Mouse (Mus musculus): Measurements from ENCODE around the gene Cyp2b10. TPM values are rescaled to one million over a fixed set of nuclear protein-coding genes. Genes with fewer than 3 reads are reported as not detected.
A peak's percentile ranks its signal among the peaks of the same experiment; 100 is the strongest.

Cyp2b10 gene
- not detected in 2 replicates for polyA plus RNA-seq (2014; fragmentation: Nextera tagmentation; extraction: Ambion mirVana)

DNA sequence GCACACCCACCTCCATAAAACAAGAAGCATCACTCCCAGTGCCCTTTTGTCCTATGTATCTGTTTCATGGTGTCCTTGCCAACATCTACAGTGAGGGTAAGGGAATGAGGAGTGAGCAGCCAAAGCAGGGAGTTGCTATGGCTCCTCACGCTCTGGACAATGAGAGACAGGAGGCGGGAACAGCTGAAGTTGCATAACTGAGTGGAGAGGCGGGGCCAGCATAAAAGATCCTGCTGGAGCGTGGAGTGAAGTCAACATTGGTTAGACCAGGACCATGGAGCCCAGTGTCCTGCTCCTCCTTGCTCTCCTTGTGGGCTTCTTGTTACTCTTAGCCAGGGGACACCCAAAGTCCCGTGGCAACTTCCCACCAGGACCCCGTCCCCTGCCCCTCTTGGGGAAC lies at the start of gene Cyp2b10:
Gene Cyp2b10 (plus strand): TSS at position 210 of the 400 bp plus-strand sequence.
- WGBS: 72% methylated on average over 6 of the region's 6 CpGs
- Histone ChIP-seq H3K36me3 (ENCODE audit: control insufficient read depth, insufficient read depth, low read length) (no peaks in the 10 kb centered on the region), H3K4me2 (ENCODE audit: low read length) (no peak within 1 kb of the TSS), H3K9ac (ENCODE audit: low read length) (no peak within 1 kb of the TSS), H3K27me3 (replicated peaks; ENCODE audit: control insufficient read depth, insufficient read depth, low read length) (no peaks in the 10 kb centered on the region), H3K27ac (ENCODE audit: low read depth, low read length) (no peak within 1 kb of the TSS), H3K4me3 (ENCODE audit: low read depth, low read length) (no peak within 1 kb of the TSS), H3K4me1 (ENCODE audit: control insufficient read depth, insufficient read depth, low read length) (no peaks in the 10 kb centered on the region), H3K9me3 (replicated peaks; ENCODE audit: control insufficient read depth, low read length) (no peaks in the 10 kb centered on the region)
- DNase-seq (ENCODE audit: low spot score) (no peak), ATAC-seq (no peak)

DNA sequence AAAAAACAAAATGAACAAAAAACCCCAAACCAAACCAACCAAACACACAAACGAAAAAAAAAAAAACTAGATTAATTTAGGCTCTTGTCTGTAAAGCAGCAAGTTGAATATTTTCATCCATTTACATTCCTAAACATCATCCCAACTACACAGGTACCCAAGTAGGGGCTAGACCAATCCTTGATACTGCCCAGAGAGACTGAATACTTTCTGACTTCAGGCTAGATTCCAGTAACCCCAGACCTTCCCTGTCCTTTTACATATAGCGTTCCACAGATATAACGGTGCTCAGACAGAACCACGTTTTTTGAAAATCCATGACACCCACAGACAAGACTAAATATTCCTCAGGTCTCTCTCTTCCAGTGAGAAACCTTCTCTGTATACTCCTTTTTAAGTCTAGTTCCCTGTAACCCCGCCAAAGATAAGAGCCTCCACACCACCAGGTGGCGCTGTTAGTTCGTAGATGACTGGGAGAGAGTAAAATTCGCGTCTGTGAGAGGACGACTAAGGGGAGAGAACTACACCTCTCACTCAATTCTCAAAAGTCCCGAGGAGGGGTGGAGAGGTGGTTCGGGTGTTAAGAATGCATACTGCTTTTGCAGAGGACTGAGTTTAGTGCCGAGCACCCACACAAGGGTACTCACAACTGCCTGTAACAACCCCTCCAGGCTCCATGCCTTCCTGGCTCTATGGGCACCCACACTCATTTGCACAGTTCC lies 49.5 kb upstream of the Cyp2b10 start:
- Histone ChIP-seq H3K4me1 (ENCODE audit: control insufficient read depth, insufficient read depth, low read length) (no peaks in the 10 kb centered on the region), H3K27ac (ENCODE audit: low read depth, low read length) (no peak overlapping the region), H3K4me3 (ENCODE audit: low read depth, low read length) (peak overlapping the region; percentile 35), H3K36me3 (ENCODE audit: control insufficient read depth, insufficient read depth, low read length) (no peaks in the 10 kb centered on the region), H3K9ac (ENCODE audit: low read length) (peak overlapping the region; percentile 55), H3K9me3 (replicated peaks; ENCODE audit: control insufficient read depth, low read length) (no peaks in the 10 kb centered on the region), H3K4me2 (ENCODE audit: low read length) (peak overlapping the region; percentile 49), H3K27me3 (replicated peaks; ENCODE audit: control insufficient read depth, insufficient read depth, low read length) (no peaks in the 10 kb centered on the region)
- 9% methylated on average over 13 of the region's 13 CpGs for WGBS
- peak; percentile 92 for DNase-seq (ENCODE audit: low spot score)
- peak; percentile 85 for ATAC-seq

DNA sequence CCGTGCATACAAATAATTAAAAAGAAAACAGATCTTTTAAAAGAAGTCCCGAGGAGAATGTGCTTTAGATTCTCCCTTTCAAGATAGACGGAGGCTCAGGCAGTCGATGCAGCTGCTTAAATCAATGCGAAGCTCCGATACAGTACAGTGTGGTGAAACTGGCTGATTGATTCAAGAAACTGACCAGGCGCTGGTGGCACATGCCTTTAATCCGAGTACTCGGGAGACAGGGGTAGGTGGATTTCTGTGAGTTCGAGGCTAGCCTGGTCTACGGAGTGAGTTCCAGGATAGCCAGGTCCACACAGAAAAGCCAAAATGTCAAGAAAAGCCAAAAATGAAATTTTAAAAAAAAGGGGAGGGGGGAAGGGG lies 49.0 kb upstream of the Cyp2b10 start:
- Histone ChIP-seq H3K27me3 (replicated peaks; ENCODE audit: control insufficient read depth, insufficient read depth, low read length) (no peaks in the 10 kb centered on the region), H3K36me3 (ENCODE audit: control insufficient read depth, insufficient read depth, low read length) (no peaks in the 10 kb centered on the region), H3K4me2 (ENCODE audit: low read length) (peak overlapping the region; percentile 49), H3K27ac (ENCODE audit: low read depth, low read length) (no peak overlapping the region), H3K9ac (ENCODE audit: low read length) (peak overlapping the region; percentile 55), H3K9me3 (replicated peaks; ENCODE audit: control insufficient read depth, low read length) (no peaks in the 10 kb centered on the region), H3K4me3 (ENCODE audit: low read depth, low read length) (peak overlapping the region; percentile 35), H3K4me1 (ENCODE audit: control insufficient read depth, insufficient read depth, low read length) (no peaks in the 10 kb centered on the region)
- DNase-seq (ENCODE audit: low spot score) (peak; percentile 22), ATAC-seq (peak; percentile 48)
- 29% methylated on average over 11 of the region's 11 CpGs for WGBS

DNA sequence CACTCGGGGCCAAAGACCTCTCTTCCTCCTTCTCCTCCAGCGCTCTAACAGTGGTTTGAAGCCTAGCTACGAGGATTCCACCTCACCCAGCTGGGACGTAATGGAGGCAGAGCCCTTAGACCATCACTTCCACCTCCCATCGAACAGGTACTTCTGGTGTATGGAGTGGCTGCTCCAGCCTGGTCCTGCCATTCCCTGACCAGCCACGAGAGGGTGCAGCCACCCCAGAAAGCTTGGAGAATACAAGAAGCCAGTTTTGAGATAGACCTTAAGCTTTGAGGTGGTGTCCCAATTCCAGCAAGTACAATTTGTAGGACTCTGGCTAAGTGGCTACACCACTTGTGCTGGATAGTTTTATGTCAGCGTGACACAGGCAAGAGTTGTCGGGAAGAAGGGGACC lies 42.3 kb upstream of the Cyp2b10 start:
- Histone ChIP-seq H3K4me3 (ENCODE audit: low read depth, low read length) (no peak overlapping the region), H3K27me3 (replicated peaks; ENCODE audit: control insufficient read depth, insufficient read depth, low read length) (no peaks in the 10 kb centered on the region), H3K4me2 (ENCODE audit: low read length) (no peak overlapping the region), H3K9ac (ENCODE audit: low read length) (no peak overlapping the region), H3K9me3 (replicated peaks; ENCODE audit: control insufficient read depth, low read length) (no peaks in the 10 kb centered on the region), H3K27ac (ENCODE audit: low read depth, low read length) (no peak overlapping the region), H3K4me1 (ENCODE audit: control insufficient read depth, insufficient read depth, low read length) (no peaks in the 10 kb centered on the region), H3K36me3 (ENCODE audit: control insufficient read depth, insufficient read depth, low read length) (no peaks in the 10 kb centered on the region)
- 42% methylated on average over 8 of the region's 8 CpGs for WGBS
- DNase-seq (ENCODE audit: low spot score) (peak; percentile 32), ATAC-seq (no peak)

DNA sequence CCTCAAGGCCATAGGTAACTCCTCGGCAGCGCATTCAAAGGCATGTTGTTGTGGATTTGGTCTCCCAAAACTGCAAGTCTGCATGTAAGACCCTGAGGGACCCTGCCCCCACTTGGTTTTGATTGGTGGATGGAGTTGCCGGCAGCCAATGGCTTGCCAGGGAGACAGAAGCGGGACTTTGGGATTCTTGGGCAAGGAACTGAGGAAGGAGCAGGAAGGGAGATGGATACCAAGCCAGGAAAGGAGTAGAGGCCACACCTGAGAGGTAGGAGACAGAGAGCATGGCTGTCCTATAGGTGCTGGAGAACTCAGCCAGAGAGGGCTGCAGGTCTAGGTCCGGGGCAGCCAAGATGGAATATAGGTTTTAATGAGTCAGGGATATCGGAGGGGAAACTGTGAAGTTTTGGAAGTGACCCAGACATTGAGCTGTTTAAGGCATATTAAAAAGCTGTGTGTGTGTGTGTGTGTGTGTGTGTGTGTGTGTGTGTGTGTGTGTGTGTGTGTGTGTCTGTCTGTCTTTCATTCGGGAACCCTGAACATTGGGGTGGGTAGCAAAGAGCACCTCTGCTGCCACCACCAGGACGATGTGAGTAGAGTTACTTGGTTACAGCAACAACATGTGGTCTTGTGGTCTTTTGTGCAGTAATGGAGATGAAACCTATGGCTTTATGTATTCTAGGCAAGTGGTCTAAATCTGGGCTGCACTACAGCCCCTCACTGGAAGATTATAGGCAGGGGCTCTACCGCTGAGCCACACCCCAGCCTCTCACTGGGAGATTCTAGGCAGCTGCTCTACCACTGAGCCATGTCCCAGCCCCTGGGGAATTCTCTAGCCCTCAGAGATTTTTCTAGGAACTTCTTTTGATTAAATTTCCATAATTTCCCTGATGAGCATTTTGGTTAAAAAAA lies 37.2 kb upstream of the Cyp2b10 start:
- Histone ChIP-seq H3K27me3 (replicated peaks; ENCODE audit: control insufficient read depth, insufficient read depth, low read length) (no peaks in the 10 kb centered on the region), H3K36me3 (ENCODE audit: control insufficient read depth, insufficient read depth, low read length) (no peaks in the 10 kb centered on the region), H3K9ac (ENCODE audit: low read length) (no peak overlapping the region), H3K4me2 (ENCODE audit: low read length) (peak overlapping the region; percentile 35), H3K4me1 (ENCODE audit: control insufficient read depth, insufficient read depth, low read length) (no peaks in the 10 kb centered on the region), H3K27ac (ENCODE audit: low read depth, low read length) (no peak overlapping the region), H3K9me3 (replicated peaks; ENCODE audit: control insufficient read depth, low read length) (no peaks in the 10 kb centered on the region), H3K4me3 (ENCODE audit: low read depth, low read length) (peak overlapping the region; percentile 1; the same call in 1 of the 2 replicates)
- peak; percentile 52; the same call in 1 of the 2 replicates for ATAC-seq
- 20% methylated on average over 9 of the region's 9 CpGs for WGBS
- peak; percentile 36 for DNase-seq (ENCODE audit: low spot score)

DNA sequence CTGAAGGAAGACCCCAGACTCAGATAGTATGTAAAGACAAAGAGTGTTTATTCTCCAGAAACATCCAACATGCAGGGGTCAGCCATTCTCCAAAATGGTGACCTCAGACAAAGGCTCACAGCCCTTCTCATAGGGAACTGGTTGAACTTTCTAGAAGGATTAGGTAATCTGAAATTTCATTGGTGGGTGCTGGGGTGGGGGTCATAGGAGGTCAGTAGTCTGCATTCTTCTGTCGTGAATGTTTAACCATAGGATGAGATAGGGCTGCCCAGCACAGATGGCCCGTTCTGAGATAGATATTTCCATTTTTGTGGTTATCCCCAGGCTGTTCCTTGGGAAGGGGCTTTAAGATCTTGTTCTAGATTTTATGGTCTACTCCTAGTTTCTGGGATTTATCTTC lies 35.1 kb upstream of the Cyp2b10 start:
- no peak for ATAC-seq
- 98% methylated on average over 2 of the region's 2 CpGs for WGBS

DNA sequence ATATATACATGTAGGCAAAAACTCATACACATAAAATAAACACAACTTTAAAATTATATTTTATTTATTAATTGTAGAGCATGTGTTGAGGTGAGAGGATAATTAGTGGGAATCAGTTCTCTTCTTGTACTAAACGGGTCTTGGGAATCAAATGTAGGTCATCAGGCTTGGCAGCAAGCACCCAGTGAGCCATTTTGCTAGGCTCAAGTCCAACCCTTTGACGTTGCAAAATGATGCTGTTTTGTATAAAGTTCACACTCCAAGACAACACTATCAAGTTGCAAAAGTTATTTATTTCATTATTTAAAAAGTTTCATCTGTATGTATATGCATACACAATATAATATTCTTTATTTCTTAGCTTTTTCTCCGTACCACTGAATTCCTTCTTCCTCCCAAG lies 33.7 kb upstream of the Cyp2b10 start:
- ATAC-seq (no peak), DNase-seq (ENCODE audit: low spot score) (no peak)
- WGBS: 86% methylated on average over 3 of the region's 3 CpGs

More for the DNA sequence above, 35.1 kb upstream of the Cyp2b10 start:
- H3K27ac ChIP-seq (ENCODE audit: low read depth, low read length): no peak overlapping the region
- DNase-seq (ENCODE audit: low spot score): no peak
- H3K4me2 ChIP-seq (ENCODE audit: low read length): no peak overlapping the region
- H3K4me3 ChIP-seq (ENCODE audit: low read depth, low read length): no peak overlapping the region
- no peaks in the 10 kb centered on the region for H3K36me3 ChIP-seq (ENCODE audit: control insufficient read depth, insufficient read depth, low read length)
- H3K9ac ChIP-seq (ENCODE audit: low read length): no peak overlapping the region
- no peaks in the 10 kb centered on the region for H3K4me1 ChIP-seq (ENCODE audit: control insufficient read depth, insufficient read depth, low read length)
- no peaks in the 10 kb centered on the region for H3K27me3 ChIP-seq (replicated peaks; ENCODE audit: control insufficient read depth, insufficient read depth, low read length)
- no peaks in the 10 kb centered on the region for H3K9me3 ChIP-seq (replicated peaks; ENCODE audit: control insufficient read depth, low read length)

DNA sequence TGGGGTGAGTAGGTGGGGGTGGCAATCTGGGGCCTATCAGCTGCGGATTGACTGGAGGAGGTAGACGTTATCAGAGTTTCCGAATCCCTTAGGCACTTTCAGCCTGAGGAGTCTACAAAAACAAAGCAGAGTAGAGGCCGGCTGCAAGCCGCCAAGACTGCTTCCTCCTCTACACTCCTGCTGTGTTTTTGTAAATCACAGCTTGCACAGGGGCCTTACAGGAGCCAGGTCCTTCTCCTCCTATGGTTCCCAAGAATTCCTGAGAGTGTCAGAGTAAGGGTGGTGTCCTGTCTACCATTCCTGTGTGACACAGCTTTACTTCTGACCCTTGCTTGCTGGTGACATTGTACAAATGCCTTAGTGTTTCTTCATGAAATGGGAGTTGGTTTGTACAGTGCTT lies 32.6 kb upstream of the Cyp2b10 start:
- ATAC-seq (no peak), DNase-seq (ENCODE audit: low spot score) (no peak)
- no peak overlapping the region for H3K4me3 ChIP-seq (ENCODE audit: low read depth, low read length)
- no peaks in the 10 kb centered on the region for H3K9me3 ChIP-seq (replicated peaks; ENCODE audit: control insufficient read depth, low read length)
- H3K27me3 ChIP-seq (replicated peaks; ENCODE audit: control insufficient read depth, insufficient read depth, low read length): no peaks in the 10 kb centered on the region
- no peak overlapping the region for H3K4me2 ChIP-seq (ENCODE audit: low read length)
- H3K9ac ChIP-seq (ENCODE audit: low read length): no peak overlapping the region
- H3K4me1 ChIP-seq (ENCODE audit: control insufficient read depth, insufficient read depth, low read length): no peaks in the 10 kb centered on the region
- 36% methylated on average over 5 of the region's 5 CpGs for WGBS
- no peaks in the 10 kb centered on the region for H3K36me3 ChIP-seq (ENCODE audit: control insufficient read depth, insufficient read depth, low read length)
- H3K27ac ChIP-seq (ENCODE audit: low read depth, low read length): no peak overlapping the region

More for the DNA sequence above, 33.7 kb upstream of the Cyp2b10 start:
- Histone ChIP-seq H3K4me2 (ENCODE audit: low read length) (no peak overlapping the region), H3K36me3 (ENCODE audit: control insufficient read depth, insufficient read depth, low read length) (no peaks in the 10 kb centered on the region), H3K27me3 (replicated peaks; ENCODE audit: control insufficient read depth, insufficient read depth, low read length) (no peaks in the 10 kb centered on the region), H3K27ac (ENCODE audit: low read depth, low read length) (no peak overlapping the region), H3K4me1 (ENCODE audit: control insufficient read depth, insufficient read depth, low read length) (no peaks in the 10 kb centered on the region), H3K9ac (ENCODE audit: low read length) (no peak overlapping the region), H3K9me3 (replicated peaks; ENCODE audit: control insufficient read depth, low read length) (no peaks in the 10 kb centered on the region), H3K4me3 (ENCODE audit: low read depth, low read length) (no peak overlapping the region)

DNA sequence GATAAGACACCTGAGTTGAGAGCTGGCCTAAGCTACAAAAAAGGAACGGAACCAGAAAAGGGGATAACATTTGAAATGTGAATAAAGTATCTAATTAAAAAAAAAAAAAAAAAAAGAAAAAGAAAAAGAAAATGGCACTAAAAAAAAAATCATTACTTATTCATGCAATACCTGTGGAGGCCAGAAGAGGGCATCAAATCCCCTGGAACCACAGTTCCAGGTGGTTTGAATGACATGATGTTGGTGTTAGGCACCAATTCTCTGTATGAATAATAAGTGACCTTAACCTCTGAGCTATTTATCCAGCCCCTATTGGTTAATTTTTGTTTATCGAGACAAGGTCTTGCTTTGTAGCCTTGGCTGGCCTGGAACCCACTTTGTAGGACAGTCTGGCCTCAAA lies 27.6 kb upstream of the Cyp2b10 start:
- H3K27ac ChIP-seq (ENCODE audit: low read depth, low read length): no peak overlapping the region
- WGBS: 84% methylated on average over 2 of the region's 2 CpGs

More for the DNA sequence above, 27.6 kb upstream of the Cyp2b10 start:
- DNase-seq (ENCODE audit: low spot score) (no peak), ATAC-seq (no peak)
- Histone ChIP-seq H3K9me3 (replicated peaks; ENCODE audit: control insufficient read depth, low read length) (no peaks in the 10 kb centered on the region), H3K4me2 (ENCODE audit: low read length) (no peak overlapping the region), H3K9ac (ENCODE audit: low read length) (no peak overlapping the region), H3K27me3 (replicated peaks; ENCODE audit: control insufficient read depth, insufficient read depth, low read length) (no peaks in the 10 kb centered on the region), H3K4me1 (ENCODE audit: control insufficient read depth, insufficient read depth, low read length) (no peaks in the 10 kb centered on the region), H3K36me3 (ENCODE audit: control insufficient read depth, insufficient read depth, low read length) (no peaks in the 10 kb centered on the region), H3K4me3 (ENCODE audit: low read depth, low read length) (no peak overlapping the region)
